Mouse (Mus musculus) bone marrow, adult 2 months (tissue): Measurements from ENCODE around the gene Grn.

ENCODE experiments used
- CTCF ChIP-seq: fragments of 200-500 bp; IDR thresholded peaks from 2 replicates; pipeline ENCODE4 v1.5.1; 2011; ENCODE audit warnings: low read length, control low read depth; ENCODE audit not compliant: control insufficient read depth, insufficient read depth
- POLR2A ChIP-seq: fragments of 200-500 bp; IDR thresholded peaks from 2 replicates; pipeline ENCODE4 v1.6.1; 2011; ENCODE audit warnings: low read depth, mild to moderate bottlenecking, control low read depth, low read length, borderline replicate concordance; ENCODE audit not compliant: control insufficient read depth

- TF ChIP-seq POLR2A (no peak), CTCF (no peak)
These were observed 36.2 kb upstream of the Grn start for GRCm38 (mm10) chr11:102393719-102394420.
